Mouse (Mus musculus): Measurements from ENCODE around the gene Mta3.

GRCm38 (mm10) chr17:83820701-83821100 is 114.7 kb downstream of the Mta3 start:
- TF ChIP-seq POLR2A (IDR thresholded peaks at IDR 0.05; ENCODE audit: low read depth, low read length) (no peak), CTCF (conservative IDR thresholded peaks at IDR 0.05 in 1 of 2, IDR thresholded peaks at IDR 0.05 in 1 of 2; ENCODE audit: low read depth in 2 of 2, low read length in 2 of 2) (no peak), CHD1 (IDR thresholded peaks at IDR 0.05; ENCODE audit: low read depth, low read length) (no peak), ZKSCAN1 (IDR thresholded peaks at IDR 0.05; ENCODE audit: borderline replicate concordance, low read depth, low read length) (no peak)
